Mouse (Mus musculus): ENCODE results near the gene Cby3. TPM values are rescaled to one million over a fixed set of nuclear protein-coding genes. Genes with fewer than 3 reads are reported as not detected.
A peak's percentile ranks its signal among the peaks of the same experiment; 100 is the strongest.
"Not testable (repeated sequence)": the region's sequence is repeated elsewhere in the genome, so short reads cannot be mapped to it uniquely, and the experiment has no call there.

The Cby3 gene
- polyA plus RNA-seq (2012; rRNA removed): 0.40 and 0.66 TPM in 2 replicates

DNA sequence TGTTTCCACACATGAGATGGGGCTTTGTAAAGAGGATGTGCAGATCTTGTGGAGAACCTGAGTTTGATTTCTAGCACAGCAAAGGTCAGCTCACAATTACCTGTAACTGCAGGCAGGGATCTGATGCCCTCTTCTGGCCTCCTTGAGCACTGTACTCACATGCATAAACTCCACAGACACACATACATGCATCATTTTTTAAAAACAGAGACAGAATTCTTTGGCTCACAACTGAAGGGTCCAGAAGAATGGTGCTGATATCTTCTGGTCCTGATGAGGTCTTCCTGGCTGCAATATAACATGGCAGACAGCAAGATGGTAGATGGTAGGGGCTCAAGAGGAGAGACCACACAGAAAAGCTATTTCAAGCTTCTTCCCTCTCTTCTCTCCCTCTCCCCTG, at the start of gene Cby3:
Gene Cby3, plus strand, starts transcription at position 301 of the 400 bp plus-strand sequence.
- DNase-seq (ENCODE audit: extremely low spot score in 1 of 2, low spot score in 1 of 2): no peak

DNA sequence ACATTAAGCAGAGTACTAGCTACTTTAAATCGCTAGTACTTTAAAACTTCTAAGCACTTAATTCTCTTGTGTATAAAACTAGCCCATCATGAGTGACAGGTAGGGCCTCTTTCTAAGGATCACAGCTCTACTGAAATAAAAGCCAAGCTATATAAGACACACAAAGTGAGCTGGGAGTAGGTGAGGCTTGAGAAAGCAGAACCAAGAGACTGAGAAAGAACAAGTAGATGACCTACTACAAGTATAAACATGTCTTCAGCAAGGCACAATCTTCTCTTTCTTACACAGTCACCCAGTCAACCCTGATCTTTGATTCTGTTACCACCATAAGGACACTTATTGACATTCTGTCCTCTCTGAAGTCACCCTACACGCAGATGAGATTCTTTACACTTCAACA, 41.5 kb upstream of the Cby3 start:
- DNase-seq (ENCODE audit: extremely low spot score in 1 of 2, low spot score in 1 of 2): no peak

DNA sequence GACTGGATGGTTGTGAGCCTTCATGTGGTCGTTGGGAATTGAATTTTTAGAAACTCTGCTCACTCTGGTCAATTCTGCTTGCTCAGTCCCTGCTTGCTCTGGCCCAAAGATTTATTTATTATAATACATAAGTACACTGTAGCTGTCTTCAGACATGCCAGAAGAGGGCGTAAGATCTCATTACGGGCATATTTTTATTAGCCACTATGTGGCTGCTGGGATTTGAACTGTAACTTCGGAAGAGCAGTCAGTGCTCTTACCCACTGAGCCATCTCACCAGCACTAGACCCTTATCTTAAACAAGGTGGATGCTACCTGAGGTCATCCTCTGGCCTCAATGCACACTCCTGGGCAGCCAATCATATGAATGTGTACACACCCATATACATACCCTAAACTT, 34.9 kb upstream of the Cby3 start:
- DNase-seq (ENCODE audit: extremely low spot score in 1 of 2, low spot score in 1 of 2): not testable (repeated sequence)

DNA sequence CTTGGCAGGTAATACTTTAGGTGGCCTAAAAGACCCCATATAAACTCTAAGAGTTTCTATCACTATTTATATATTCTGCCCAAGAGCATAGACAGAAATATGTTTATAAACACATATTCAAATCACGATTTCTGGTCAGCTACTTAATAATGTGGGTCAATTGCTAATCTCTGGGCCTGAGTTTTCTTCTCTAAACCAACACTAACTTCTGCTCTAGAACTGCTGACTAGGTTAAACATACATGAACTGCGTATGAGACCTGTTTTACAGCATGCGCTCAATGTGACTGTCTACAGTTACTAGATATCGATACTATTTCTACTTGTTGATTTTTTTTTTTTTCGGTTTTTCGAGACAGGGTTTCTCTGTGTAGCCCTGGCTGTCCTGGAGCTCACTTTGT, 33.0 kb upstream of the Cby3 start:
- no peak for DNase-seq (ENCODE audit: extremely low spot score in 1 of 2, low spot score in 1 of 2)

DNA sequence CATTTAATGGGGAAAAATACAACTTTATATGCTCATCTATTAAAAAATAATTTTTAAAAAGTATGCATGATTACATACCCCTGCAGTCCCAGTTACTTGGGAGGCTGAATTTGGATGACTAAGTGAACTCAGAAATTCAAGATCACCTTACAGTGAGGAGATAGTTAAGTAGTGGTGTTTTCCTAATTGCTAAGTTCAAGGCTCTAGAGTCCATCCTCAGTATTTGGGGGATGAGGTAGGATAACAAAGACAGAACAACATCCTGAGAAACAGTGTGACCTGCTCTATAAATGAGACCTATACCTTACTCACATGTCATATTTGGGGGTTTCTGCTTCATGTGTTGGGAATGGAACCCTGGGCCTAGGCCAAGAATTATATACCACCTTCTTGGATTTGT, 31.9 kb upstream of the Cby3 start:
- DNase-seq (ENCODE audit: extremely low spot score in 1 of 2, low spot score in 1 of 2): no peak

DNA sequence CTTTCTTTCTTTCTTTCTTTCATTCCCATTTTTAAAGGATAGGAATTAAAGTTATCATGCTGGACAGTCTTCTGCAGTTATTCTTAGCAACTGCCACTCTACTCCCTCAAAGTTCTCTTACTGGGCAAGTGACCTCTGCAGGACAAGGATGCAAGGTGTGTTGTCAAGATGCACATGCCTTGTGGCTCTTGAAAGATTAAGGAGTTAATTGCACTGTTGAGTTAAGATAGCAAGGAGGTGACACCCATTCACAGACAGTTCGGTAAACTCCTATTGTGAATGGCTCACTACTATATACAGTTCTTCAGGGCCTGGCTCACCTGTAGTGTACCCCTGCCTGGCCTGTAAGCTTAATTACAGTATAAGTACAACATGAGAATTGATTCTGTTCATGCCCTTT, 30.4 kb upstream of the Cby3 start:
- no peak for DNase-seq (ENCODE audit: extremely low spot score in 1 of 2, low spot score in 1 of 2)

DNA sequence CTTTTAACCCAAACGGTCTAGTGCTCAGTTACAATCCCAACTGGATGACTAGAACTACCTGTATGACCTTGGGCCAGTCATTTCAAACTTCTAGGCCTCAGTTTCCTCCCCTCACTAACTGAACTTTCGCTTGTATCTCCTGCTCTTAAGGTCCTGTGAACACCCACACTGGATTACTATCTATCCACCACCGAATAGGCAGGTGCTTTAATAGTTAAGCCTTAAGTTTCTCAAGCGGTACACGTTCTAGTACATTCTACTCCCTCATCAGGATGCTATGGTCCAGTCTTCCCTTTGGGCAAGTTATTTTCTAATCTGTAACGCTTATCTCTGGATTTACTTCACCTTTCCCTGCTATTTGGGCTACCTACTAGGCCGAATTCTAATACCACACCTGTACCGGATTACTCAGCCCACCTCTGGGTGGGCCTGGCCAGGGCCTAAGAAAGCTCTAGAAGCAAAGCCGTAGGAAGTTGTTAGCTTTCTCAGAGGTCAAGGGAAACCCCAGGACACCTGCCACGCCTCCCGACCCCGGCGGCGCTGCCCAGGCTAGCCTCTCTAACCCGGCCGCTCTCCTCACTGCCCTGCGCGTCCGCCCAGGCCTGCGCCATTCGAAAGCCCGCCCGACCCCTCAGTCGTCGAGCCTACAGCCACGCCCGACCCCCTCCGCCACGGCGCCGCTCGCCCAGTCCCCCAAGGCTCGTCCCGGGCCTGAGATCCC, 29.4 kb upstream of the Cby3 start:
- DNase-seq (ENCODE audit: extremely low spot score in 1 of 2, low spot score in 1 of 2): peak in 1 of 2 experiments; percentile 17

DNA sequence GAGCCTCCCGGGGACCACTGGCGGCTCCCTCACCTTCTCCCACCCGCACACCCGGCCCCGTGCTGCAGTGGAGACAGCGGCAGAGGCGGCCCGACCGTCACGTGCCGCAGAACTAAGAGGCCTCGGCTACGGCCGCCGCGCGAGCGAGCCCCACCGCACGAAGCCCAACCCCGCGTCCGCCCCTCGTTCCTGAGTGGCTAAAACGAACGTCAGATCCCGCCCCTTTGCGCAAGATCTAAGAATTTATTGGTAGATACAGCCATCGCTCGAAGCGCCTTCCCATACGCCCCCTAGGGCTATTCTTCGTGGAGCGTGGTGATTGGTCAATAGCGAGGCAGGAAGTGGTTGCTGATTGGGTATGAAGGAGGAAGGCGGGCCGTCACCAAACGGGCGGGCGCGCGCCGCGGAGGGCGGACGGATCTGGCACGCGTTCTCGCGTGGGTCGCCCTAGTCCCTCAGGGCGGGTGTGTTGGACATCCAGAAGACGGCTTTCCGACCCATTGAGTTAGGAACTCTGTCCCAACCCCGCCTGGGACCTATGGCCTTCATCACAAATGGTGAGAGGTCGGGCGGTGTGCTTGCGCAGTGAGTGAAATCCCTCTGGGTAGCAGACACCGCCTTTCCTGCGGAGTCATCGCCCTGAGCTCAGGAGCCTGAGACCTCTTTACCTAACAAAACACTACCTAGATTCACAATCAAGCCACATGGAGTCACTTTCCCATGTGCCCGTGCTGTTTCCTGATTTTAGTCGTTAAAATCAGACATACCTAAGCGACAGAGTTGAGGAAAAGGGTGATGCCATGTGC, 28.6 kb upstream of the Cby3 start, which contains the start of gene Canx:
Gene Canx, minus strand, starts transcription at position 178 of the 806 bp plus-strand sequence.
- DNase-seq (ENCODE audit: extremely low spot score in 1 of 2, low spot score in 1 of 2): peak; percentile 99 to 100

DNA sequence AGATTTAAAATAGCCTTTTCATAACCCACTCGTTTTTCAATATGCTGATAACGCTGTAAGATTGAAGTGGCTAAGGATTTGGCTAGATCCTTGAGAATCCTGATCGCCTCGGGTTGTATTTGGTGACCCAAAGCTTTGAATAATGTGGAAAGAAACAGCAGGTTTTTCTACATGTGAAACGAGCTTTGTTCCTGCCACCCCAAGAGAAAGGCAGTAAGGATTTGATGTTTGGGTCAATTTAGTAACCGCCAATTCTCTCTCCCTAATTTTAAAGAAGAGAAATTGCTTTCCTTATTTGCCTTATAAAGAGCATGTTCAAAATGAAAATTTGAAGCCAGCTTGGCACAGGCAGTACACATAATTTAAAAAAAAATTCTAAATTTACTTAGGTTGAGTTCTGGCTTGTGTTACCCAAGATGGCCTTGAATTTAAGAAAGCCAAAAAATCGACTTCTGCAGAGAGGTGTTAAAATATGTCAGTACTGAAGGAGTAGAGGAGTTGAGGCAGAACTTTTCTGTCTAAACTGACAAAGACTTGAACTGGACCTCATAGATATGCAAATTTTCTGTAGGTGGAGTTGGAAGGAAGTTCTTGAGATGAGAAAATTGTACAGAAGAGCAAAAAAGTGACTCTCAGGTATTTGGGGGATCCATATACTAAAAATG, 27.8 kb upstream of the Cby3 start:
- no peak for DNase-seq (ENCODE audit: extremely low spot score in 1 of 2, low spot score in 1 of 2)

DNA sequence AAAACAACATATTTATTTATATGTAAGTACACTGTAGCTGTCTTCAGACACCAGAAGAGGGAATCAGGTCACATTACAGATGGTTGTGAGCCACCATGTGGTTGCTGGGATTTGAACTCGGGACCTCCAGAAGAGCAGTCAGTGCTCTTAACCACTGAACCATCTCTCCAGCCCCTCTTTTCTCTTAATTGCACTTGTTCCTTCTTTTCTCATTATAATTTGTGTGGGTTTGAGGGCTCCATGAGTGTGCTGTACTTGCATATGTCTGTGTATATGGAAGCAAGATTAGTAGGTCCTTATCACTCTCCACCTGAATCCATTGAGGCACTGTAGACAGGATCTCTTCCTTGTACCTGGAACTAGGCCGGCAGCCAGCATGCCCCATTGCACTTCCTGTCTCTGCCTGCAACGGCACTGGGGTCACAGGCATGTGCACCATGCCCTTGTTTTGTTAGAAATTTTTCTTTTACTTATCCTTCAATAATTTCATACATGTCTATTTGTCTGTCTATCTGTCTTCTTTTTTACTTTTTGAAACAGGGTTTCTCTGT, 26.1 kb upstream of the Cby3 start:
- DNase-seq (ENCODE audit: extremely low spot score in 1 of 2, low spot score in 1 of 2): no peak

DNA sequence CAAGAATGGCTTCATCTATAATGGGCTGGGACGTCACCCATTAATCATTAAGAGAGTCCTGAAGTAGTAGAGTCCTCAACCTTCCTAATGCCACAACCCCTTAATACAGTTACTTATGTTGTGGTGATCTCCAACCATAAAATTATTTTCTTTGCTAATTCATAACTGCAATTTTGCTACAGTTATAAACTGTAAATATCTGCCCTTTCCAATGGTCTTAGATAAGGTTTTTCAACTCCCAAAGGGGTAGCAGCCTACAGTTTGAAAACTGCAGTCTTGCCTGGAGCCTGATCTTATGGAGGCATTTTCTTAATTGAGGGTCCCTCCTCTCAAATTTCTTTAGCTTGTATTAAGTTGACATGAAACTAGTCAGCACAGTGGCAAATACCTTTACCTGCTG, 24.9 kb upstream of the Cby3 start:
- DNase-seq (ENCODE audit: extremely low spot score in 1 of 2, low spot score in 1 of 2): no peak

DNA sequence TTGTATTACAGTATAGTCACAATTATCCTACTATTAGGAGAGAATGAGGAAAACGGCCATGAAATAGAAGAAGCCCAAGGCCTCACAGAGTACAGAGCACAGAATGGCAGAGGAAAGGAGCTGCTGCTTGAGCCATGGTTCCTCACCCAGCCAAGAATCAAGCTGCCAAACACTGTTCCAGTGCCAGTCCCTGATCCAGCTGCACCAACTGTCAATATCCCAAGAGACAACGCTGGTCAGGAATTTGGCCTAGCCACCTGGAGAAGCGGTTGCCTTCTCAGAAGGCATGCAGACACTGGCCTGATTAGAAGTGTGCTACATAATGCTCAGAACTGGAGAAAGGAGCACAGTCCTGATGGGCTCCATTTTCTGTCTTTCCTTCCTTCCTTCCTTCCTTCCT, 21.1 kb upstream of the Cby3 start:
- no peak for DNase-seq (ENCODE audit: extremely low spot score in 1 of 2, low spot score in 1 of 2)

DNA sequence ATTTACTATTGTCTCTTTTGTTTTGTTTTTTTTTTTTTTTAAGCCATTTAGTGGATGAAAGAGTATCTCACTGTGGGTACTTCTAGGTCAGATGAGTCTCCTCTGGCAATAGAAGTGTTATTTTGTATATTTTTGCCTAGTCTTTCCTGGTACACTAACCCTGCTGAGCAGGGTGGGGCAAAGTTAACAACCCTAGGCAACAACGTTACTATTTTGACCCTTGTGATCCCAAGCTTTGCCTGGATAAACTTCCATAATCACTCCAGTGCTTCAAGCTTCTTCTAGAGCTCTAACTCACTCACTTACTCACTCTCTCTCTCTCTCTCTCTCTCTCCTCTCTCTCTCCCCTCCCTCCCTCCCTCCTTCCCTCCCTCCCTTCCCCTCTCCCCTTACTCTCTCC, 18.1 kb upstream of the Cby3 start:
- DNase-seq (ENCODE audit: extremely low spot score in 1 of 2, low spot score in 1 of 2): no peak

DNA sequence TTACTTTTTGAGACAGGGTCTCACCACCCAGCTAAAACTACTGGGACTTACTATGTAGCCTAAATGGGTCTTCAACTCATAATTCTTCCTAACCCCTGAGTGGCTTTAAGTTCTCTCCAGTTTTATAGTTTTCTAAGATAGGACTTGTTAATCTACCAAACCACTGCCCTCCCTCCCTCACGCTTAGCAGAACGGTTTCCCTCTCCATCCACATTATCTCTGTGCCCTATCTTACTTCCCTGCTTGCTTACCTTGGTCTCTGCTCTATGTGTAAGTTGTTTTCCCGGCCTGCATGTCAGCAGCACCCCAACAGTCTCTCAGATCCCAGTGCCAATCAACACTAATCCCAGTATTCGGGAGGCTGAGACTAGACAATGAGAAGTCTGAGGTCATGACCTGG, 17.4 kb upstream of the Cby3 start:
- DNase-seq (ENCODE audit: extremely low spot score in 1 of 2, low spot score in 1 of 2): no peak

DNA sequence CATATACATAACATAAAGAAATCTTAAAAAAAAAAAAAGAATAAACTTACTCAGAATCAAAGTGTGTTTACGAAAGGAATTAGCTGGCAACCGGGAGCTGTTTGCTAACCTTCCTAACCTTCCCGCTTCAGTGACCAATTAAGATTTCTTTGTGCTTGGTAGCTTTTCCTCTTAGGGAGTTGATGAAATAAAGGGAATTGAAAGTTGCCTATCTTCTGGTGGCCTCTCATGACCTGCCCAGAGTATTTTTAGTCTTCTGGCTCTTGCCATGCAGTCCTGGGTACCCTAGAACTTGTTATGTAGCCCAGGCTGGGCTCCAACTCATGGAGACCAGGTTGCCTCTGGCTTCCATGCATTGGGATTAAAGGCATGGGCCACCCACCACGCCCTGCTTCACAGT, 8.8 kb upstream of the Cby3 start:
- DNase-seq (ENCODE audit: extremely low spot score in 1 of 2, low spot score in 1 of 2): no peak

DNA sequence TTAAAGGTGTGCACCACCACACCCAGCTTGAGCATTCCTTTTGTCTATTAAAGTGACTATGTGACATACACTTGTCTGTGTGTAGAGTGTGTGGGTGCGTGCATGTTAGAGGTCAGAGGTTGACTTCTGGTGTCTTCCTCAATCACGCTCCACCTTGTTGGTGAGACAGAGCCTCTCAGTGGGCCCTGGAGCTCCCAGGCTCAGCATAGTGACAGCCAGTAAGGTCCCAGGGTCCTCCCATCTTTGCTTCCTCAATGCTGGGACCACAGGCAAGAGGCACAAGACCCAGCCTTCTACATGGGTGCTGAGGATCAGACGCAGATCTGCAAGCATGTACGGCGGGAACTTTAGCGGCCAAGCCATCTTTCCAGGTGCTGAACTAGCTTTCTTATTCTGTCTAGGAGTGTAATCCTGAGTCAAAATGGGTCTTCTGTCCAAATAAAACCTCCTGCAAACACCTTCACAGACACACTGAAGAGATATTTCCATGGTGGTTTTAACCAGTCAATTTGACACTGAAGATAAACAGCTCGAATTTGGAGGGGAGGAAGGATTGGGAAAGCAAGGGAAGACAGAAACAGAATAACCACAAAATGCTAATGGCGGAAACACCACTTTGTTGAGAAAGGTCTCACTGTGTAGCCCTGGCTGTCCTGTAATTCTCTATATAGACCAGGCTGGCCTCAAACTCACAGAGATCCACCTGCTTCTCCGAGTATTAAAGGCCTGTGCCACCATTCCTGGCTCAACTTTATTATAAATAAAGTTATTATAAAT, 7.8 kb upstream of the Cby3 start:
- no peak for DNase-seq (ENCODE audit: extremely low spot score in 1 of 2, low spot score in 1 of 2)

DNA sequence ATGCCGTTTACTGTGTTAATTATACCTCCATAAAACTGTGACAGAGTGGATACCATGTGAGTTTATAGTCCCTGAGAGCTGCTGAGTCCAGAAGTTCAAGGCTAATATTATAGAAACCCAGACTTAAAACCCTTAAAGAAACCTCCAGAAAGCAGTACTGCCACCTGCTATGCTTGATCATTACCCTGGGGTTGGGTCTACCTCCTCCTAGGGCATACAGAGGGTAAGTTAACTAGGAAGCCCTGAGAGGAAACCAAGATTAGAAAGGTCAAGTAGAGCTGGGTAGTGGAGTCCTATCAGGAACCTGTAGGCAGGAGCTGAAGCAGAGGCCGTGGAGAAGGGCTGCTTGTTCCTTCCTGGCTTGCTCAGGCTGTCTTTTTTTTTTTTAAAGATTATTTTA, 2.1 kb upstream of the Cby3 start:
- no peak for DNase-seq (ENCODE audit: extremely low spot score in 1 of 2, low spot score in 1 of 2)

DNA sequence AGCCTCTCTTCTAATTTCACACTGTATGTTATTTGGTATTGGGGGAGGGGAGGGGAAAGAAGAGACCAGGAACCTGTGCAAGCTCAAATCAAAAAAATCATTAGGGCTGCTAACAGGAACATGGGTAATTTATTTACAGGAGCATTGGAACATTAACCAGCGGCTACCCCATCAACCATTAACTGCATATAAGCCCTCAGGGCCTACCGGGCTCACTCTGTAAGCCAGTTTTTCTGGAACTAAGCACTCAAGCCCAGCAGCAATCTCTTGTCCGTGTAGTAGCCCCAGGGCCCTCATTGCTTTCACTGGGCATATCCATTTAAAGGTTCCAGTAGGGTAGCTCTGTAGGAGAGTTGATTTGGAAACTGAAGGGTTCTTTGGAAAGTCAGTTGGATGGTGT, 589 bp downstream of the Cby3 start:
- DNase-seq (ENCODE audit: extremely low spot score in 1 of 2, low spot score in 1 of 2): no peak

DNA sequence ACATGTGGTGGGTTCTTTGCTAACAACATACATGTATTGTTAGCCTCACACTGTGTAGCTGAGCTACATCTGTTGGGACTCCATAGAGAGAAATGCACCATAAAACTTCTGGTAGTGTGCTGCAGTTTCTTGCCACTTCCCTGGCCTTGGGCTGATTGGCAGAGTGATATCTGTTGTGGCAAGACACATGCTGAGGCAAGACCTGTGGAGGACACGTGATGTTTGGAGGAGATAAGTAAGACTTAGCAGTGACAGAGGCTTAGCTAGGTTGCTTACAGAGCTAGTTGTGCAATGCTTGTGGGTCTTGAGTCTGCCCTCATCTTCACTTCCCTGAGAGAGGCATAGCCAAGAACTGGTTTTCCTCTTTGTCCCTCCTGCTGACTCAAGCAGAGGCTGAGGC, 1.1 kb downstream of the Cby3 start:
- DNase-seq (ENCODE audit: extremely low spot score in 1 of 2, low spot score in 1 of 2): no peak

Measured in frontal cortex, adult 2 months (tissue).